Mouse (Mus musculus) heart, postnatal 36 days (tissue): ENCODE measurements around the gene Sstr3. TPM values are rescaled to one million over a fixed set of nuclear protein-coding genes. Genes with fewer than 3 reads are reported as not detected.

Experiments used
- DNase-seq, 2 experiments: peaks; one replicate each; pipeline ENCODE4 v3.0.0; 2021 to 2022
- intact Hi-C: fragments of 180-260 bp; cut with DNase I; formaldehyde crosslinking; loops from one replicate; pipeline ENCODE4 v1.15.1; 2025
- total RNA-seq, 2 experiments: library from RNA; stranded (reverse); gene quantifications; 2 replicates each; pipeline ENCODE4 v1.2.3; 2021

The Sstr3 gene
- not detected for total RNA-seq

GRCm38 (mm10) chr15:78544561-78545001, at the start of gene Sstr3:
Gene Sstr3, minus strand, starts transcription at chr15:78544685.
- intact Hi-C loops = no loop called here
- DNase-seq = no peak

DNA sequence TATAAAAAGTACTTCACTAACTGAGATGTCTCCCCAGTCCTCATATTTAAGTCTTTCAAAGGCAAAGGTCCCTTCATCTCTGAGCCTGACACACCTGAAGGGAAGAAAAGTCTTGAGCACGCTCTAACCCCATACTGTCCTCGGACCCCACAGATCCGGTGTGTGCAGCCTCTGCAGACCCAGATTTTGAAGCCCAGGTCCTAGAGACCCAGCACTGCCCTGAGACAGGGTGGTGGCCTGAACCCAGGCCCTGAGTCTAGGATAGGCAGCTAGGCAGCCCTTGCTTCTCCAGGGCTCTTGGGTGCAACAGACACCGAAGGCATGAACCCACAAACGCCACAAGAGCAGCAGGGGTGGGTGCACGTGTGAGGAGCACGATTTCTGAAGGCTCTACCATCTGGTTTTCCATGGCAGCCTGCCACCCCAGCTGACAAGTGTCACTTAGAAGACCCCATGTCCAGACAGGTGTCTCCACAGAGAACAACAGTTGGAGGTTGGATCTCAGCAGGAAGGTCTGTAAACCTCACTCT, 49.5 kb upstream of the Sstr3 start:
- intact Hi-C loops = no loop called here
- no peak for DNase-seq

GRCm38 (mm10) chr15:78592452-78592968, 48.0 kb upstream of the Sstr3 start:
- intact Hi-C loops = no loop called here

GRCm38 (mm10) chr15:78591680-78592451, 47.4 kb upstream of the Sstr3 start:
- no peak for DNase-seq
- intact Hi-C loops = no loop called here

More at GRCm38 (mm10) chr15:78592452-78592968, 48.0 kb upstream of the Sstr3 start:
- DNase-seq = no peak

DNA sequence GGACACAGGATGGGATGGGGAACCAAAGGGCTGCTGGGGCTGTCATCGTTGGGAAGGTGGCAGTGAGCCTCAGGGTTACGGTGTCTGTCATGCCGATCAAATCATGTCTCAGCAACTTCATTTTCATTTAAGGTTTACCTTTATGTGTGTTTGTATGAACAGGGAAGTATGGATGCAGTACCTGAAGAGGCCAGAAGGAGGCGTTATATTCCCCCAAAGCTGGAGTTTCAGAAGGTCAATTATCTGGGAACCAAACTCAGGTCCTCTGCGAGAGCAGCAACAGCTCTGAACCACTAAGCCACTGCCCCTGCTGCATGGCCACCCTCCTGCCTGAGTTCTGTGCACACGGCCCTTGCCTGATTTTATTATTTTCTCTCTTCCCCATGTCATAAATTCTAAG, 46.3 kb upstream of the Sstr3 start:
- DNase-seq = no peak
- intact Hi-C loops = no loop called here

- no peak for DNase-seq
- intact Hi-C loops = no loop called here
Observed at GRCm38 (mm10) chr15:78589936-78590335, 45.5 kb upstream of the Sstr3 start.

GRCm38 (mm10) chr15:78588900-78589299, 44.4 kb upstream of the Sstr3 start:
- intact Hi-C loops = no loop called here
- no peak for DNase-seq

DNA sequence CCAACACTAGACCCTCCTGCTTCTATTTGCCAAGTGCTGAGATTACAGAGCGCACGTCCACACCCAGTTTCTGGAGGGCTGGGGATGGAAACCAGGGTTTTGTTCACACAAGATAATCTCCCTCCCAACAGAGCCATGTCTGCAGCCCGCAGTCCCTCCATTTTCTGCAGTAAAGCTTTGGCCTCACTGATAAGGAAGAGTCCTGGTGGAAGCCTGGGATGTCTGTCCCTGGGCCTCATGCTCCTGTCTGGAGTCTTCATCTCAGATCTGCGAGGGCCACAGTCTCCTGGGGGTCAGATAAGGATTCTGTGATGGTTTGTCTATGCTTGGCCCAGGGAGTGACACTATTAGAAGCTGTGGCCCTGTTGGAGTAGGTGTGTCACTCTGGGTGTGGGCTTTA, 43.6 kb upstream of the Sstr3 start:
- intact Hi-C loops = no loop called here
- DNase-seq = no peak

DNA sequence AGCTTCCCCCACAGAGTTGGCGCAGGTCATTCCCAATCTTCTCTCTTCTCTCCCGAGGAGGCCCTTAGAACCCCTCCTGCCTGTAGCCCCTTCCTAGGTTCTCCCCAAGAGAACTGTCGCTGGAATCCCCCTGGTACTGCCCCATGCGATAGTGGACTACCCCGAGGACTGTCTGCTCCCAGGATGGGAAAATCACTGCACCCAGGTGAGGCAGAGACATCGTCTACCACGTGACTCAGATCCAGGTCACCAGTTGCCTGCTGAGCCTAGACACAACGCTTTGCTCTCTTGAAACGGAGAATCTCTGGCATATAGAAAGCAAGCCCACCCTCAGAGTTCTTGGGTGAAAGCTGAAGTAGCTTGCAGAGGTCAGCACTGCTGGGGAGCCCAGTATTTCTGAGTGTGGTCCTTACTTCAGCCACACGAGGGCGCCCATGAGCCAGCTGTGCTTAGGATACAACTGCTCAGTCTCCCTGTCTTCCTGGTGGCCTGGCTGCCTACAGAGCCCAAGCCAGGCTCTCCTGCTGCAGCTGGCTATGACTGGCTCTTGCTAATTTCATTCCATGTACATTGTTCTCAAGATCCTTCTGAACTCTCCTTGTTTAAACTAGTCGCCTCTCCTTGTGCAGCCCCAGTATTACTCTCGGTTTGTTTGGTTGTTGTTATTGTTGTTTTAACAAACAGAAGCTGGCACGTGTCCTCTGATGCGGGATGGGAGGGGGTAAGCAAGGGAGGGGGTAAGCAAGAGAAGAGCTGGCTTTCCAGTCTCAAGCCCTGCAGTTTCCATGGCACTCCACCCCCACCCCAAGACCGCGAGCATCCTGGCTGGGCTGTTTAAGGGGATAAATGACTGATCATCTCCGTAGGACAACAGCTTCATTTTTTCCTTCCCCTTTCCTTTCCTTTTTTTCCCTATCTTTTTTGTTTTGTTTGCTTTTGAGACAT, 42.8 kb upstream of the Sstr3 start:
- peak; percentile 82 to 92 for DNase-seq
- intact Hi-C loops = loop anchor here (1.0 kb wide), 1 partner anchor 157 kb away; no protein-coding TSS in a partner anchor

GRCm38 (mm10) chr15:78585404-78585803, 40.9 kb upstream of the Sstr3 start:
- no peak for DNase-seq
- intact Hi-C loops = no loop called here

GRCm38 (mm10) chr15:78583352-78583751, 38.9 kb upstream of the Sstr3 start:
- no peak for DNase-seq
- intact Hi-C loops = no loop called here

DNA sequence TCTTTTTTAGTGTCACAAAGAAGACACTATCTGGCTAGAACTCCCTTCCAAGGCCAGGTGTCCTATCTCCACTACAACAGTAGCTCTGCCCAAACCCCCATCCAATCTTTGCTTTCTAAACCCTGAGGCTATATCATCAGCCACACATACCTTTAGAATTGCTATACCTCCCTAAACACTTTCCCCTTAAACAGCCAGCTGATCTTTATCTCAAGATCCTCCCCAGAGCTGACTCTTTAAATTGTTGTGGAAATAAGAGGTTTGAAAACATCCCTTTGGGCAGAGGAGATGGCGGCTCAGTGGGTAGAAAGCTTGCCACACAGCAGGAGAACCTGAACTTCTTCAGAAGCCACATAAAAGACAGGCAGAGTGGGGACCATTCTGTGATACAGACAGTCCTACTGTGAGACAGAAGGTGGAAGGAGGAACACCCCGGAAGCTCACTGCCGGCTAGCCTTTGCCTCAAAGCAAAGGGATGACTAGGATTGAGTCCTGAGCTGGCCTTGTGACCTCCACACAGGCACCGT, 31.9 kb upstream of the Sstr3 start:
- intact Hi-C loops = no loop called here
- DNase-seq = no peak

DNA sequence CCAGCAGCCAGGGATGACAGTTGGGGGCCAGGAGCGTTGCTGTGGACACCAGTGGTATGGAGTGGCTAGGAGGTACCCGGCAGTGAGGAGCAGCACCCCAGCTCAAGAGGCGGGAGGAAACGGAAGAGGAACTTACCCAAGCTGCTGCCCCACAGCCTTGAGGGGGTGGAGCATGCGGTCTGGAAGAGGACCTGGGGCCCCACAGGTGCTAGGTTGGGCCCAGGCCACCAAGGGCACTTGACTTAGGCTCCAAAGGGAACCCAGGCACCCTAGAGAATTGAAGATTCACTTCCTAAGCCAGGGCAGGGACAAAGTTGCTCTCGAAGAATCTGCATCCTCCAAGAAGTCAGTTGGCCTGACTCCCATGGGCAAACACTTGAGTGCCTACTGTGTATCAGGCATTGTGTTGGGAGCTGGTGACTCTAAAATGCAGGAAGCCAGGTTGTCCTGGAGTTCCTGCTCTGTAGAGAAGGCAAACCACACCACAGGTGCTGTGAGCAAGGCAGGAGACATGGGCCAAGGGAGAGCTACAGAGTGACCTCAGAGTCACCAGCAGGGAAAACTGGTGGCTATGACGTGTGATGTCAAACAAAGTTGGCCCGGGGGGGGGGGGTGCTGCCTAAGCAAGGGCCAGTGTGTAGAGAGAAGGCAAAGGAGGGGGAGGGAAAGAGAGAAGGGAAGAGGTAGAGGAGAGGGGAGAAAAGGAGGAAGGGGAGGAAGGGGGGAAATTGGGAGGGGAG, 28.3 kb upstream of the Sstr3 start, which contains the start of gene Rac2:
Gene Rac2 (minus strand): TSS at position 126 of the 740 bp plus-strand sequence.
- intact Hi-C loops = no loop called here
- peak; percentile 20 to 36 for DNase-seq

- DNase-seq = no peak
- intact Hi-C loops = no loop called here
Observed at GRCm38 (mm10) chr15:78572270-78572600, 27.8 kb upstream of the Sstr3 start.

DNA sequence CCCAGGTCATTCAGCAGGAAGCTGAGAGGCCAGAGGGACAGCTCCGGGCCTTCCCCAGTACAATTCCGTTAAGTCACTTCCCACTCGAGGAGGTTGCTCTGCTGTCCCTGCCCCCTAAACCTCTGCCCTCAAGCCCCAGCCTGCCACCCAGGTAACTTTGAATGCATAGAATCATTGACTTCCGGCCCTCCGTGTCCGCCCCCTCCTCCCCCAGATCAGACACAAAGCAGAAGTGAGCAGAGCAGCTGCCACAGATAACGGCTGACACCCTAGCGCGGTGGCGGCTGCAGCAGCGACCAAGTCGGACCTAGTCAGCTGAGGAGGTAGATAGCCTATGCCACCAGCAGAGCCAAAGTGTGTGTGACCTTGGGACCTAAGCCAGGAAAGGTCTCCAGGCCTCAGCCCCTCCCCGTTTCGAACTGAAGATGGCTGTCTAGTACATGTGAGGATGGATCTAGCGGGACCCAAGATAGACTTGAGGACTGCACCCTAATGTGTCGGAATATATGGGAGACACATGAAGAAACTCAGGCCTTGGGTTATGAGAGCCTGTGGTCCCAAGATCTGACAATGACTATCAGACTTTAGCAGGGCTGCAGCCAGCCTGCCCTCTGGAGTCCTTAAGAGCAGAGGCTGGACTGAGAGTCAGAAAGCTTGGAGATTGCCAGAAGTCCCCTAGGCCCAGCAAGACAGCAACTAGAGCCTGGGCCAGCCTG, 27.2 kb upstream of the Sstr3 start:
- intact Hi-C loops = no loop called here
- peak; percentile 24 to 26 for DNase-seq

GRCm38 (mm10) chr15:78570170-78570569, 25.7 kb upstream of the Sstr3 start:
- intact Hi-C loops = no loop called here
- no peak for DNase-seq

- intact Hi-C loops = no loop called here
- DNase-seq = no peak
Observed at GRCm38 (mm10) chr15:78567608-78568120, 23.2 kb upstream of the Sstr3 start.

- DNase-seq = no peak
- intact Hi-C loops = no loop called here
Observed at GRCm38 (mm10) chr15:78564764-78565435, 20.4 kb upstream of the Sstr3 start.

DNA sequence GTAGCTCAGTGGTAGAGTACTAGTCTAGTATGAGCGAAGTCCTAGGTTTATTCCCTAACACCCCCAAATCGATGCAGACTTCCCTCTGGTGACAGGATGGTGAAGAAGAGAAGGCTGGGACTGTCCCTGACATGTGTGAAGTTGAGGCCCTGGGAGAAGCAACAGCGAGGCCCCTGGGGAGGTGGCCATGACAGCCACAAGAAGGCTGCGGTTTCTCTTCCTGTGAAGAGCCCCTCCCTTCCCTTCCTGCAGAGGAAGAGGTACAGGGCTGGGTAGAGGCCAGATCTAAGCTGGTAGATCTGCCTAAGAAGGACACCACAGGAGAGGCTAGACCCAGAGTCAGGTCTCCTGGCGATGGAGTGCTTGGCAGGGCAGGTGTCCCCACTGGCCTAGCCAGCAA, 19.5 kb upstream of the Sstr3 start:
- DNase-seq = no peak
- intact Hi-C loops = no loop called here
